Mouse (Mus musculus) heart, embryonic 11.5 days (tissue): ENCODE results near the gene Polg. TPM values are rescaled to one million over a fixed set of nuclear protein-coding genes. Genes with fewer than 3 reads are reported as not detected.

ENCODE experiments used
- ATAC-seq: fragments of 200-750 bp; cut with Nextera tagmentation; replicated peaks from 2 replicates; pipeline ENCODE4 v1.8.0; 2017; ENCODE audit warnings: moderate library complexity; ENCODE audit not compliant: insufficient number of reproducible peaks, low FRiP score, low TSS enrichment
- H3K27ac ChIP-seq: fragments of 300-500 bp; sonication (generic); 2 replicates; pipeline ENCODE4 v1.5.1; 2014; ENCODE audit warnings: mild to moderate bottlenecking, low read depth, low read length
- H3K27me3 ChIP-seq: fragments of 300-500 bp; sonication (generic); 2 replicates; pipeline ENCODE4 v1.6.1; 2014; ENCODE audit warnings: mild to moderate bottlenecking, low read length, mixed read lengths; ENCODE audit not compliant: control insufficient read depth, insufficient read depth
- H3K36me3 ChIP-seq: fragments of 300-500 bp; sonication (generic); 2 replicates; pipeline ENCODE4 v1.6.1; 2014; ENCODE audit warnings: mild to moderate bottlenecking, low read length, moderate library complexity, mixed read lengths; ENCODE audit not compliant: control insufficient read depth, insufficient read depth
- H3K4me1 ChIP-seq: fragments of 300-500 bp; sonication (generic); 2 replicates; pipeline ENCODE4 v1.6.1; 2014; ENCODE audit warnings: low read length; ENCODE audit not compliant: control insufficient read depth, insufficient read depth
- H3K4me2 ChIP-seq: fragments of 300-500 bp; sonication (generic); 2 replicates; pipeline ENCODE4 v1.6.1; 2014; ENCODE audit warnings: mild to moderate bottlenecking, moderate library complexity
- H3K4me3 ChIP-seq: fragments of 300-500 bp; sonication (generic); 2 replicates; pipeline ENCODE4 v1.5.1; 2014; ENCODE audit warnings: low read depth, low read length
- H3K9ac ChIP-seq: fragments of 300-500 bp; sonication (generic); 2 replicates; pipeline ENCODE4 v1.6.1; 2014; ENCODE audit warnings: mild to moderate bottlenecking, low read depth, low read length, moderate library complexity
- H3K9me3 ChIP-seq: fragments of 300-500 bp; sonication (generic); replicated peaks from 2 replicates; pipeline ENCODE4 v1.6.1; 2016; ENCODE audit warnings: low read length; ENCODE audit not compliant: control insufficient read depth
- WGBS: fragments of 180-500 bp; shearing (Covaris S2); extraction: QIAGEN DNeasy Blood & Tissue Kit; methylation state at CpG from one replicate; pipeline ENCODE4 v1.1.7; 2014; ENCODE audit not compliant: insufficient replicate concordance; 5-methylcytosine and 5-hydroxymethylcytosine counted together
- polyA plus RNA-seq: library from polyadenylated mRNA; unstranded; fragments of >200 nt; fragmentation: Nextera tagmentation; extraction: Ambion mirVana; gene quantifications from 2 replicates; pipeline ENCODE4 v1.2.1, GENCODE M21; 2014

The Polg gene
- polyA plus RNA-seq, 1 experiment from 2014 or later, result 23.9 TPM

GRCm38 (mm10) chr7:79464776-79465420 lies 1.3 kb downstream of the Polg start:
- WGBS, result 5% methylated on average over 47 of the region's 47 CpGs
- peak overlapping the region; percentile 93 for H3K9ac ChIP-seq
- ATAC-seq, result no peak
- H3K4me3 ChIP-seq, result peak overlapping the region; percentile 92
- no peak overlapping the region for H3K27ac ChIP-seq
- H3K27me3 ChIP-seq, result peaks cover 3% of the 10 kb centered on the region; the same call in 1 of the 2 replicates
- peak overlapping the region; percentile 80 for H3K4me2 ChIP-seq
- H3K36me3 ChIP-seq, result 0 out of 2 replicates have a peak, but pooled peaks cover 9% of the 10 kb centered on the region
- no peaks in the 10 kb centered on the region for H3K9me3 ChIP-seq
- peaks cover 29% of the 10 kb centered on the region for H3K4me1 ChIP-seq

GRCm38 (mm10) chr7:79463376-79464077 lies 2.6 kb downstream of the Polg start:
- 60% methylated on average over 11 of the region's 11 CpGs for WGBS
- Histone ChIP-seq H3K4me3 (no peak overlapping the region), H3K27me3 (peaks cover 3% of the 10 kb centered on the region; the same call in 1 of the 2 replicates), H3K36me3 (peaks cover 21% of the 10 kb centered on the region), H3K9me3 (no peaks in the 10 kb centered on the region), H3K4me1 (peaks cover 20% of the 10 kb centered on the region), H3K9ac (no peak overlapping the region), H3K4me2 (peak overlapping the region; percentile 80), H3K27ac (no peak overlapping the region)
- no peak for ATAC-seq

GRCm38 (mm10) chr7:79461721-79462120 lies 4.4 kb downstream of the Polg start:
- WGBS, result 85% methylated on average over 10 of the region's 10 CpGs
- Histone ChIP-seq H3K9ac (no peak overlapping the region), H3K4me1 (peaks cover 16% of the 10 kb centered on the region), H3K27ac (no peak overlapping the region), H3K36me3 (peaks cover 37% of the 10 kb centered on the region), H3K4me2 (no peak overlapping the region), H3K27me3 (peaks cover 3% of the 10 kb centered on the region; the same call in 1 of the 2 replicates), H3K4me3 (no peak overlapping the region), H3K9me3 (no peaks in the 10 kb centered on the region)
- no peak for ATAC-seq

GRCm38 (mm10) chr7:79447486-79447885 lies 18.7 kb downstream of the Polg start:
- Histone ChIP-seq H3K4me3 (no peak overlapping the region), H3K27ac (no peak overlapping the region), H3K4me2 (no peak overlapping the region), H3K9me3 (no peaks in the 10 kb centered on the region), H3K27me3 (no peaks in the 10 kb centered on the region), H3K9ac (no peak overlapping the region), H3K4me1 (no peaks in the 10 kb centered on the region), H3K36me3 (peaks cover 24% of the 10 kb centered on the region)
- no peak for ATAC-seq
- 88% methylated on average over 3 of the region's 3 CpGs for WGBS

GRCm38 (mm10) chr7:79447048-79447447 lies 19.1 kb downstream of the Polg start:
- Histone ChIP-seq H3K4me3 (no peak overlapping the region), H3K4me1 (no peaks in the 10 kb centered on the region), H3K9ac (no peak overlapping the region), H3K36me3 (peaks cover 25% of the 10 kb centered on the region), H3K27me3 (no peaks in the 10 kb centered on the region), H3K27ac (no peak overlapping the region), H3K9me3 (no peaks in the 10 kb centered on the region), H3K4me2 (no peak overlapping the region)
- ATAC-seq, result no peak
- WGBS, result 87% methylated on average over 2 of the region's 2 CpGs

- no peak for ATAC-seq
- Histone ChIP-seq H3K9ac (no peak overlapping the region), H3K27ac (no peak overlapping the region), H3K27me3 (no peaks in the 10 kb centered on the region), H3K4me2 (no peak overlapping the region), H3K9me3 (no peaks in the 10 kb centered on the region), H3K4me1 (no peaks in the 10 kb centered on the region), H3K4me3 (no peak overlapping the region), H3K36me3 (peaks cover 13% of the 10 kb centered on the region)
- WGBS, result 82% methylated on average over 2 of the region's 2 CpGs
Measured at GRCm38 (mm10) chr7:79440035-79440434, 26.1 kb downstream of the Polg start.

- 54% methylated on average over 5 of the region's 5 CpGs for WGBS
- Histone ChIP-seq H3K36me3 (no peaks in the 10 kb centered on the region), H3K4me1 (no peaks in the 10 kb centered on the region), H3K9me3 (no peaks in the 10 kb centered on the region), H3K4me2 (no peak overlapping the region), H3K4me3 (no peak overlapping the region), H3K9ac (no peak overlapping the region), H3K27me3 (no peaks in the 10 kb centered on the region), H3K27ac (no peak overlapping the region)
- no peak for ATAC-seq
Measured at GRCm38 (mm10) chr7:79428243-79428642, 37.9 kb downstream of the Polg start.

GRCm38 (mm10) chr7:79425804-79426203 lies 40.4 kb downstream of the Polg start:
- no peak for ATAC-seq
- Histone ChIP-seq H3K4me1 (no peaks in the 10 kb centered on the region), H3K27me3 (no peaks in the 10 kb centered on the region), H3K27ac (no peak overlapping the region), H3K36me3 (no peaks in the 10 kb centered on the region), H3K4me3 (no peak overlapping the region), H3K9ac (no peak overlapping the region), H3K9me3 (no peaks in the 10 kb centered on the region), H3K4me2 (no peak overlapping the region)
- WGBS, result 83% methylated on average over 10 of the region's 10 CpGs
